Mouse (Mus musculus) kidney, postnatal 14 days (tissue): ENCODE measurements around the gene Olfr641.

ENCODE experiments used
- DNase-seq: peaks from one replicate; pipeline ENCODE4 v3.0.0; 2022; ENCODE audit warnings: mixed read lengths

Gene Olfr641

DNA sequence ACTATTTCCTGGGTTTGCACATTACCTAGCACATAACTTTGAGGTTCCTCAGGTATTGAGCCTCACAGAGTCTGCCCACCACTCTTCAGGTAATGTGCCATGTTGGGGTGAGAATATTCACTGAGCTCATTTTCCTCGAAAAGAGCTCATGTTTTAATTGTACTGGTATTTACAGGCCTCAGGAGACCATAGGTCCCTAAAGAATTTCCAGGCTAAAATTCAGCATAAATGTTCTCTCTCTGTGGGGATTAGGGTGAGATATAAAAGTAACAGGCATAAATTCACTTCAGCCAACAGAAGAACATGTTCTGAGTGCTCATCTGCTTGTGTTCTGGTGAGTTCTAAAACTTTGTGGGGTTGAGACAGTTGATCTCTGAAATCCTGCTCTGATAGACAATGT, at the start of gene Olfr641:
Olfr641 (plus strand) TSS at position 301 of the 400 bp plus-strand sequence.
- no peak for DNase-seq

DNA sequence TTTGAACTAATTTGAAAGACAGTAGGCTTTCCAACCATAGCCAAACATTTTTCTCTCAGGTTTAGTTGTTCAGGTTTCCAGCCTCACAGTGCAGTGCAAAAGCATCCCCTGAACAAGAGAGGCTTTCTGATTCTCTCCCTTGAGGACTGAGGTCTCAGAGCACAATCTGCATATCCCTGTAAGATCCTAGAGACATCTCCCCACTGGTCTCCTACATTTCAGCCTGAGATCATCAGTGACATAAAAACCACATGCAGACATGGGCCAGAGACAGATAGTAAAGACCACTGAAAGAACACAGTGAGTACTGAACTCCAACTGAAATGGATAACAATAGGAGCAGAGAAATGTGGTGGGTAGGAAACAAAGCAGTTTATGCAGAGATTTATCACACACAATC, 36.8 kb upstream of the Olfr641 start, which contains the start of gene Olfr638:
Olfr638 (plus strand) TSS at position 301 of the 400 bp plus-strand sequence.
- DNase-seq, result no peak

DNA sequence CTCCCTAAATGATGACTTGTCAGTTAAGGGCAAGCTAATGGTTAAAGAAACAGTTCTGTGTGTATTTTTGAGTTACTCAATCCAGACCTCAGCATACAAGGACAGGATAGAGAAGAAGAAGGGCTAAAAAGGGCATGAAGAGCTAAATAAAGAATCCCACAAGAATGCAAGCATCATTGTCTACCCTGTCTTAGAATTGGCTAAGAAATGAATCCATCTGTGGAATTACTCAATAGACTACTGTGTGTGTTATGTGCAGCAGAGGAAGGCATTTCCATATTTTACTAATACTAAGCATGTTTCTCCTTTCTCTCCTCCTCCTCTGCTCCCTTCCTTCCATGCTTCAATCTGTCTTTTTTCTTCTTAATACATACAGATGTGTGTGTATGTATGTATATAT, 36.1 kb upstream of the Olfr641 start:
- no peak for DNase-seq

DNA sequence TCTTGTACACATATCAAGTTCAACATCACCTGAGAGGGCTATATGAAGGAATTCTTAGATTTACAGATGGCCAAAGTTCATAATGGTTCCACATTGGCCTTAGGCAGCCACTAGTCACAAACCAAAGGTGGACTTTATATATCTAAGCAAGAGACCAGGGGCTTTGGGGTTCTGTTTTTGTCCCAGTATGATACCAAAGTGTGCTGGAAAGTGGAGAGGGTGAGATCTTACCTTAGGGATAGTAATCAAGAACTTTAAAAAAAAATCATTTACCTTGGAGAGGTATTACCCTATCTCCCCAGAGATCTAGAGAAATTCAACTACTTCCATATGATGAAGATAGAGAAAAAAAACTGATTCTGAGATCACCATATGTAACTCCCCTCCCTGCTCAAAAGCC, 18.0 kb upstream of the Olfr641 start, which contains the start of gene Olfr639:
Olfr639 (minus strand) TSS at position 101 of the 400 bp plus-strand sequence.
- DNase-seq, result no peak

DNA sequence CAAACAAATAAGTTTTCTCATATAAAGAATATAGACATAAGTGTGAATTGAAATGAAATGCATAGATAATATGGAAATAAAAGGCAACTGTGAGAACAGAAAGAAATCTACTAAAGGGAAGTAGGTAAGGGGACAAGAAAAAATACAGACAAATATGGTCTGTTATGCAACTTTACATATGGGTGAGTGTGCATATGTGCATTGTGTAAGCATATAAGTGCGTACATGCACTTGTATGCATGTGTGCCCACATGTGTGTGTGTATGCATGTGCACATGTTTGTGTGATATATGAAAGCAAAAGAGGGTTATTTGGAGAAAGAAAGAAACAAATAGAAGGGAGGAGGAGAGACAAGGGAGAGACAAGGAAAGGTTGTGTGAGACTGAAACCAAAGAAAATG, 16.3 kb upstream of the Olfr641 start:
- DNase-seq, result no peak

DNA sequence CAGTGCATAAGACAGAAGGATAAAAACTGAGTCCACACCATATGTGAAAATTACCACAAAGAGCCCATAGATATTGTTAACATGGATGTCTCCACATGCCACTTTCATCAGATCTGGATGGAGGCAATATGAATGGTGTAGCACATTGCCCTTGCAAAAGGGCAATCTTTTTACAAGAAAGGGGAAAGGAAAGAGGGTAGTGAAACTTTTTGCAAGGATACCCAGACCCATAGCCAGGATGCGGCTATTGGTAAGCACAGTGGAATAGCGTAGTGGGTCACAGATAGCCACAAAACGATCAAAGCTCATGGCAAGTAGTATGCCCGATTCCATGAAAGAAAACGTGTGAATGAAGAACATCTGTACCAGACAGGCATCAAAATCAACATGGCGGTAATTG, 13.6 kb upstream of the Olfr641 start:
- DNase-seq, result no peak

DNA sequence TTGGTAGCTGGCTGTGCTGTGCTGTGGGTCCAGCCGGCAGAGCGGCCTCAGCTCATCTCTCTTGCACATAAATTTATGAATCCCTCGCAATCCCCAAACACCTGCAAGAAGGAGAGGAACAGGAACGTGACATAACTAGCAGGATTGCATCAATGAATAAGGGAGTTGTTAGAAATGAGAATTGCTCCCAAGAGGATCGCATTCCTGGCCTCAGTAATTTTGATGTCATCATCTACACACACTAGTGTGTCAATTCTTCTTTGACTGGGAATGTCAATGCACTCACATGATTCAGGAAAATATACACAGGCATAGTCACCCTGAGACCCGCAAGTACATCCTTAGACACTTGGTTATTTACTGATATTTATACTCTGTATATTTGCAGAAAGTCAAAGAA, 9.8 kb upstream of the Olfr641 start, which contains the start of gene Olfr640:
Olfr640 (minus strand) TSS at position 101 of the 400 bp plus-strand sequence.
- no peak for DNase-seq

DNA sequence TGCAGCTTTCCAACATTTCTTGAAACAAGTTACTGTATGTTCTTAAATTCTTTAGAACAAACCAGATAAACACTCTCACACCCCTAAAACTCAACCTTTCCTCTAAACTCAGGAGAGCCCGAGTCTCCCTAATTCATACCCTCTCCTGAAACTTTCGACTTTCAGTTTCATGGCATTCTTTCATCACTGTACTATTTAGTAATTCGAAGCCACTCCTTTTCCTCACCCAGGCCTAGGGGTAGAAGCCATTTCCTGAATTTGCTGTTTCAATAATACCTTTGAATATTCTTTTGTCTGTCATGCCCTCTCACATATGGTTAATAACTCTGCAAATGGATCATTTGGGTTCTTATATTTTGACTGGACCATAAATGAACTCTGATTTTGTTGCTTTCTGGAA, 8.3 kb upstream of the Olfr641 start:
- DNase-seq, result no peak

DNA sequence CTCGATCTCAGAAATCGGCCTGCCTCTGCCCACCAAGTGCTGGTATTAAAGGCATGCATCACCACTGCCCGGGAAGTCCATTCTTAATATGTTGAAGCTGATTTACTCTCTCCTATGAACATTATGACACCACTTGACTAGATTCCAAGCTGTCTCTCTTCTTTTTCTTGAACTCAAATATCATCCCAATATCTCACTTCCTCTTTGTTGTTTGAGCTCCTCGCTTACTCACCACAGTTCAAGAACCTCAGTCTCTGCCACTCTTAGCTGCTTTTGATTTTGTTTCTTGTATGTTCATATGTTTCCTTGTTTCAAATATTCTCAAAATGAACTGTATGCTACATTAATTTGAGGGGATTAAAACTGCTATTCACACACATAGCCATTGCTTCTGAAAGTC, 15.5 kb downstream of the Olfr641 start:
- no peak for DNase-seq

DNA sequence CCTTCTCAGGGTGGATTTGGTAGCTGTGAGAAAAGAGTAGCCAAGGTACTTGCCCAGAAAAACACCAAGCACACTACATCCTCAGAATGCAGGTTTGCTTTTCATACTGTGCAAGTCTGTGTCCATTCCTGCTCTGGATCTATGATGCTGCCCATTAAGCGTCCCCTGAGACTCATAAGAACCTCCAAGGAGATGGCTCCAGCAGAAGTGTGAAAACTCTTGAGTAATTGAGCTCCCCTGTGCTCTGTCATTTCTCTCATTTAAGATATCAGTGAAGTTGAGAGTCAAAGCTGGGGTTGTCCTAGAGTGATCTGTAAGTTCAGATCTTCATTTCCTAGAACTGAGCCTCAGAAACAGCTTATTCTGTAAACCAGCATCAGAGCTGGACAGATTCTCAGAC, 17.3 kb downstream of the Olfr641 start, which contains the start of gene Olfr642:
Olfr642 (minus strand) TSS at position 101 of the 400 bp plus-strand sequence.
- DNase-seq, result no peak

DNA sequence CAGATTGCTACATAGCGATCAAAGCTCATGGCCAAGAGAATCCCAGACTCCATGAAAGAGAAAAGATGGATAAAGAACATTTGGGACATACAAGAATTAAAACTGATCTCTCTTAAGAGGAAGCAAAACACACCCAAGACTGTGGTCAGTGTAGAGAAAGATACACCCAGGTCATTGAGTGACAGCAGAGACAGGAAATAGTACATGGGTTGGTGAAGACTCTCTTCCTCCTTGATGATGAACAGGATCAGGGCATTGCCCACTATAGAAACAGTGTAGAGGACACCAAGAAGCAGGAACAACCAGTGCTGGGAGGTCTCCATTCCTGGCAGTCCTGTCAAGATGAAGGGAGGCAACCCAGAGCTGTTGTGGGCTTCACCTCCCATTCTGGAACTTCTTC, 24.0 kb downstream of the Olfr641 start:
- no peak for DNase-seq

DNA sequence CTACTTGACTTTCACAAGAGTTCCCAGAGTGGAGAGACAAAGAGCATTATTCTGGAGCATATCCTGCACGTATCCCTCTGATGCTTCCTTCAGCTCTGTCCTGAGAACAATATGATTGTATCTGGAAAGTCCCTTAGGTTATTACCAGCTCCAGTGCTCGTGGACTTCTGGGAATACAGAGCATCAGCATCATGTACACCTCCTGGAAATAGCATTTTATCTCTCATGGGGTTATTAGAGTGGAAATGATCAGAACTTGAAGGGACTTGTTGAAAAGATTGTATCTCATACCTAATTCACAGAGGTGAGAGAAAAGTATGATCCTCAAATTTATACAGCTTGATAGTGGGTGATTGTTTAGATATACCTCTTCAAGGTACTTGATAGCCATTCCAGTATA, 26.1 kb downstream of the Olfr641 start, which contains the start of gene 4930516K23Rik:
4930516K23Rik (minus strand) TSS at position 101 of the 400 bp plus-strand sequence.
- DNase-seq, result no peak

DNA sequence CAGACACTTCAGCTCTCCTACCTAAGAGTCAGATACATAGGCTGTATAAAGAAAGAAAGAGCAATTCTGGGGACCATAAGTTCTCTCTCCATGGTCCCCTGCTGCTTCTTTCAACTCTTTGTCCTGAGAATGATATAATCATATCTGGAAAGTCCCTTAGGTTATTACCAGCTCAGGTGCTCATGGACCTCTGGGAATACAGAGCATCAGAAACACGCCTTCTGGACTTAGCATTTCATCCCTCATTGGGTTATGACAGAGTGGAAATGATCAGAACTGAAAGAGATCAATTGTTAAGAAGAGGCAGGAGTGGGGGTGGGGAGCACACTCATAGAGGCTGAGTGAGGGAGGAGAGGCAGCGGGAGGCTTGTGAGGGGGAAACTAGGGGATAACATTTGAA, 36.5 kb downstream of the Olfr641 start, which contains the start of gene Olfr644:
Olfr644 (minus strand) TSS at position 101 of the 400 bp plus-strand sequence.
- DNase-seq, result no peak

DNA sequence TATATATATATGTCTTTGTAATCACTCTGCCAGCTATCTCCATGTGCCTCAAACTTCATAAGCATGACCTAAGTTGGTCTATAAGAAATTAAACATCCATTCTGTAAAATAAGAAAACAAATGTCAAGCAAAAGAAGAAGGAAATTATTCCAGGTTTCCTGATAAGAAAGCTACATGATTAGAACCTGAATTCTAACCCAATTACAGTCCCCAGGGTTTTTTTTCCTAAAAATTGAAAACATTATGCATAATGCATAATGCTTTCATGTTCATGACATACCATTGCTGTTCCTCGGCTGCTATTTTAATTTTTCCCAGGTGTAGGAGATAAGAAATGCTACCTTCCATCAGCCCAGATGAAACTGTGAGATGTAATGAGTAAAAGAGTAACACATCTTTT, 50.1 kb downstream of the Olfr641 start, which contains the start of gene Olfr645:
Olfr645 (minus strand) TSS at position 101 of the 400 bp plus-strand sequence.
- DNase-seq, result no peak
